Mouse (Mus musculus): ENCODE results near the gene Auts2. TPM values are rescaled to one million over a fixed set of nuclear protein-coding genes. Genes with fewer than 3 reads are reported as not detected.

Auts2 gene
- total RNA-seq, 2 experiments from 2014 or later = 3.3 TPM; not detected in 1

- no peak for ATAC-seq (replicated peaks; ENCODE audit: low FRiP score, low TSS enrichment, poor library complexity, severe bottlenecking)
These were observed 39.7 kb downstream of the Auts2 start for GRCm38 (mm10) chr5:132503431-132503830.

GRCm38 (mm10) chr5:132502036-132502435 is 41.1 kb downstream of the Auts2 start:
- no peak for ATAC-seq (replicated peaks; ENCODE audit: low FRiP score, low TSS enrichment, poor library complexity, severe bottlenecking)

- no peak for ATAC-seq (replicated peaks; ENCODE audit: low FRiP score, low TSS enrichment, poor library complexity, severe bottlenecking)
These were observed 42.3 kb downstream of the Auts2 start for GRCm38 (mm10) chr5:132500817-132501231.

DNA sequence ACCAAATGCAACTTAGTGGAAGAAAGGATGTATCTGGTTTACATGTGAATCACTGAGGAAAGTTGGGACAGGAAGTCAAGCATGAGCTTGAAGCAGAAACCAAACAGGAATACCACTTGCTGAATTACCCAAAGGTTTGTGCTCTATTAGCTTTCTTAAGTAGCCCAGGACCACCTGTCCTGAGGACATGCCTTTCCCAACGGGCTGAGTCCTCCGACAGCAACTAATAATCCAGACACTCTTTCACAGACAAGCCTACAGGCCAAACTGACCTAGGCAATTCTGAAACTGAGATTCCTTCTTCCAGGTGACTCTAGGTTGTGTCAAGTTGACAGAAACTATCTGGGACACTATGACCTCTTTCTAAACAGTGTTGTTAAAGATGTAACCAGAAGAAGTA is 44.2 kb downstream of the Auts2 start:
- ATAC-seq (replicated peaks; ENCODE audit: low FRiP score, low TSS enrichment, poor library complexity, severe bottlenecking) = no peak

DNA sequence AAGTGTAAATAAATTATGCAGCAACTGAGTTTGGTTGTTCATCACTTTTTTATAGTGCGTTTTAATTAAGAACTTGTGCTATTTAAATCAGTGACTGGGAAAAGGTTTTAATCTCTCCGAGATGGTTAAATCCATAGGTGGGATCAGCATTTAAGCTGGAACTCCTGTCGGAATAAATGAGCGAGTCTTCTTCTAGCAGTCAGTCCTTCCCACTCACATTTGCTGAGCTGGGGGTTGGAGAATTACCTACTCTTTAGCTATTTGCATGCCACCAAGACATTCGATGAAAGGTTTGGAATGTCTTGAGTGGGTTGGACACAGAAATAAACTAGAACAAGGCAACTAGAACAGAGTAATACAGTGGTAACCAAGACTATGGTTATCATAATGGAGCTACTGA is 45.1 kb downstream of the Auts2 start:
- ATAC-seq (replicated peaks; ENCODE audit: low FRiP score, low TSS enrichment, poor library complexity, severe bottlenecking) = no peak

GRCm38 (mm10) chr5:132492793-132493192 is 50.4 kb downstream of the Auts2 start:
- no peak for ATAC-seq (replicated peaks; ENCODE audit: low FRiP score, low TSS enrichment, poor library complexity, severe bottlenecking)

GRCm38 (mm10) chr5:132492040-132492439 is 51.1 kb downstream of the Auts2 start:
- ATAC-seq (replicated peaks; ENCODE audit: low FRiP score, low TSS enrichment, poor library complexity, severe bottlenecking) = no peak

- ATAC-seq (replicated peaks; ENCODE audit: low FRiP score, low TSS enrichment, poor library complexity, severe bottlenecking) = no peak
These were observed 51.6 kb downstream of the Auts2 start for GRCm38 (mm10) chr5:132491508-132491907.

DNA sequence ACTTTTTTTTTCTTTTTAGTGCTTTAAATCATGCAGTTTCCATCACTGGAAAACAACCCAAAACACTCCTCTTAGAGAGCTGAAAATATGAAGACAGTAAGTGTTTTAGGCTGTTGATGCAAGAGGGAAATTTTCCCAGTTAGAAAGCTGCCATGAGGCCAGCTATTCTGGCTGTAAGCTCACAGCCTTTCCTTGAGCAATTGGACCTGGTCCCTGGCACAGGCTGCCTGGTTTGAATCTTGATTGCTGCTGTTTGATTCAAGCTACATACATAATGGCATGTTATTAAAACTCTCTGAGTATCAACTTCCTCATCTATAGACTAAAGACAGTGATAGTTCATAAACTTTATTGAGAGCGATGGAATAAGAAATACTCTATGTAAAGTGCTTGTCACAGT is 52.8 kb downstream of the Auts2 start:
- ATAC-seq (replicated peaks; ENCODE audit: low FRiP score, low TSS enrichment, poor library complexity, severe bottlenecking) = no peak

DNA sequence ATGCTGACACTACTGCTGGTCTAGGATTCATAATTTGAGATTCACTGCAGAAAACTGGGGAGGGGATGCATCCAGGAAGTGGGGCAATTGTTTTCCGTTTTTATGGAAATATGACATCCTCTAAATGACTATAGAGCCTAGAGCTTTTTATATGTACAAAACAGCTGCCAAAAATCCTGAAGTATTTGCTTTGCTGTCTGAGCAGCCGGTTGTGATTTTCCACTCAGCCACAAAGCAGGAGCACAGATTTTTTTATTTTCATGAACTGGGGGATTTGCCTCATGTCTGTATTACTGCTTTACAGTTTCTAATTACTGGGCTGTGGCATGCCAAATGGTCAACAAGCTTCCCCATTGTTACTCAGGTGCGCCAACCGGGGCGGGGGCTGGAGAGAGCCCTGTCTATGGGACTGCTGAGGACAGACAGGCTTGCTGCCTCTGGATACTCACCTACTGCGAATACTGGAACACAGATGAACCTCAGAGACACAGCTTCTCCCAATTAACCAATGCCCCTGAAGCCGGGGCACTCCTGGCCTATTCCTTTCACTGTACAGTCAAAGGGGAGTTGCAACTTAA is 53.3 kb downstream of the Auts2 start:
- ATAC-seq (replicated peaks; ENCODE audit: low FRiP score, low TSS enrichment, poor library complexity, severe bottlenecking) = no peak

DNA sequence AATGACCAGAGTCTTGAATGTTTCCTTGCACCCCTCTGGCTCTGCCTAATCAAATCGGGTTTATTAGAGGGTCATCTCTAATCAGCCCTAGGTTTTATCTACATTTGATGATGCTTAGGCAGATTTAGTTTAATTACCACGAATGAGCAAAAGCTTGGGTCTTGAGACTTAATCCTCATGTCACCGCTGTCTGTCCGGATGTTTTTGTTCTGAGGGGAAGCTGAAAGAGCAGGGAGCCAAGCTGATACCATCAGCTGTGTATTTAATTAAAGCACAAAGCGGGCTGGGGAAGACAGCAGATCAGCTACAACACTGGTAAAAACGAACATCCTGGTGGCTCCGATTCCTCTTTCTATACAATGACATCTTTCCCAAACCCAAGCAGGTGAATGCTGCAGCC is 56.3 kb downstream of the Auts2 start:
- no peak for ATAC-seq (replicated peaks; ENCODE audit: low FRiP score, low TSS enrichment, poor library complexity, severe bottlenecking)

DNA sequence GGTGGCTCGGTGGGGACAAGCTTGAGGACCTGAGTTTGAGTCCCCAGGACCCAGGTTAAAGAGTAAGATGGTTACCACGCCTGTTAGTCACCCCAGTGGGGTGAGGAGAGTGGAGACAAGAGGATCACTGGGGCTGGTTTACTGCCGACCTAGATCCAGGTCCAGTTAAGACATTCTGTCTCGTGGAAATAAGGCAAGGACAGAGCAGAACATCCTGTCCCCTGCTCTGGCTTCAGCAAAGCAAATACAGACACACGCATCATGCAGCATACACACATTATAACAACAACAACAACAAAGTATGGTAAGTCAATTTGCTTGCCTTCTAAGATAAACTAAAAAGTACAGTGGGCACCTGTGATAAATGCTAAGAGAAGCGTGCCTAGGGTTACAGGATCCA is 57.1 kb downstream of the Auts2 start:
- no peak for ATAC-seq (replicated peaks; ENCODE audit: low FRiP score, low TSS enrichment, poor library complexity, severe bottlenecking)

- ATAC-seq (replicated peaks; ENCODE audit: low FRiP score, low TSS enrichment, poor library complexity, severe bottlenecking) = no peak
These were observed 57.7 kb downstream of the Auts2 start for GRCm38 (mm10) chr5:132485448-132485847.

- no peak for ATAC-seq (replicated peaks; ENCODE audit: low FRiP score, low TSS enrichment, poor library complexity, severe bottlenecking)
These were observed 61.7 kb downstream of the Auts2 start for GRCm38 (mm10) chr5:132481476-132481875.

DNA sequence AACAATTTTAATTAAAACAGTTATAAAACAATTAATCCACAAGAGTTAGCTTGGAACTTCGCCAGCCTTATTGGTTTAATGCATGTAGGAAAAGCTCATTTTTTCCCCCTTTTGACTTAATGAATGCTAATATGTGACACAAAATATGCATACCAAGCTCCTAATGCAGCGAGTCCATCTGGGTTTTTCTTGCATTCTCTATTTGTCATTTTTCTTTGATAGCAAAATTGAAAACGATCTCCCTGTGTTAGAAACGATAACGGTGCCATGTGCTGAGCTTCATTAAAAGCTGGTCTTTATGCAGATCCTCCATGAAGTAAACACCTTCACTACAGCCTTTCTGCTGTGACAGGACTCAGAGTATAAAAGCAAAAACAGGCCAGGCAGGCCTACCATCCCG is 62.7 kb downstream of the Auts2 start:
- ATAC-seq (replicated peaks; ENCODE audit: low FRiP score, low TSS enrichment, poor library complexity, severe bottlenecking) = no peak

DNA sequence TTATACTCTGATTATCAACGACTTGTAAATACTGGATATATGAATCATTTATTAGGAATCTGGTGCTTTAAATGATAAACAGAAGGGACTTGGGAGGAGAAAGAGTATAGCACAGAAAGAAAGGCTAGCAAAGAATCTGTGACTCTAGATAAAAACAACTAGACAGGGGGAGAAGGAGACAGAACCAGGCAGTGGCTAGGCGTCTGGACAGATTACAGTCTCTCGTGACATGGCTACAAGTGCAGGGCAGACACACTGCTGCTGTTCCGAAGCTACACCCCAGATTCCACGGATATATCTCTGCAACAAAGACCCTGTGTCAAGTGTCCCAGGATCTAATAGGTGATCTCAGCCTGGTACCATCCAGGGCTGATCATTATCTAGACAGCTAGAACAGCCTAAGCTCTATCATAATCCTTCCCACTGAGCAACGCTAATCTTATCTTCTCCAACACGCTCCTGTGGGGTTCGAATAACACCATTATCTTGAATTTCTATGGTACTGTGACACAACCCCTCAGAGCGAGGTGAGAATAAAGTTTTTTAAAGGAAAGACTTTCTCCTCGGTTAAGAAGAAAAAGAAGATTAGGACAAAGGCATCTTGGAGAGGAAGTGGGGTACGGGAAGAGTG is 63.8 kb downstream of the Auts2 start:
- ATAC-seq (replicated peaks; ENCODE audit: low FRiP score, low TSS enrichment, poor library complexity, severe bottlenecking) = peak; percentile 79

DNA sequence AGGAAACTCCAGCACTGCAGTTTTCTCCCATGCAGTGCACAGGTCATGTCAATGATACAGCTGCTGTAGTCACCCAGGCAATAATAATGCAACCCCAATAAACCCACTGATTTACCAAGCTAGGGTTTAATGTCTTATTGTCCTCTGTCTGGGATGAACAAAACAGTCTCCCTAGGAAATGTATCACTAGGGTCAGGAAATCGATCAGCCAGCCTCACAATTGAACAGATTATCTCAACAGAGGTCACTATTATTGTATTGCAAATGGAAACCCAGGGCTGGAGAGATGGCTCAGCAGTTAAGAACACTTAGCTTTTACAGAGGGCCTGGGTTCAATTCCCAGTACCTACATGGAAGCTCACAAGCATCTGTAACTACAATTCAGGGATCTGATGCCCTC is 65.6 kb downstream of the Auts2 start:
- ATAC-seq (replicated peaks; ENCODE audit: low FRiP score, low TSS enrichment, poor library complexity, severe bottlenecking) = no peak

DNA sequence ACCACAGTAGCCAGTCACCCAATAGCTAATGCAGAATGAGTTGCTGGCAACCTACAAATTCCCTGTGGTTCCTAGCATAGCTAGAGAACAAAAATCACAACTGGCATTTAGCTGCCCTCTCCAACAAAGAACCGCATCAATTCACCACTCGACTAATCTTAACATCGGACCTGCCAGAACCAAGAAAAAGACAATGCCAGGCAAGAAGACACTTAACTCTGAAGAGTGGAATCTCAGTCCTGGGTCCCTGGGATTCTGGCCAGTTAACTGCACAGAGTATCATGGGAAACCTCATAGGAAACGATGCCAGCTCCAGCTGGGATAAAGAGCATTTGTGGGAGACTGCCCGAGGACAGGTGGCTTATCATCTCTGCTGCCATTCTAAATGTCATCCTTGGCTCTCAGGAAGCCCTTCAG is 70.2 kb downstream of the Auts2 start:
- ATAC-seq (replicated peaks; ENCODE audit: low FRiP score, low TSS enrichment, poor library complexity, severe bottlenecking) = no peak

GRCm38 (mm10) chr5:132472184-132472829 is 70.8 kb downstream of the Auts2 start:
- ATAC-seq (replicated peaks; ENCODE audit: low FRiP score, low TSS enrichment, poor library complexity, severe bottlenecking) = no peak

DNA sequence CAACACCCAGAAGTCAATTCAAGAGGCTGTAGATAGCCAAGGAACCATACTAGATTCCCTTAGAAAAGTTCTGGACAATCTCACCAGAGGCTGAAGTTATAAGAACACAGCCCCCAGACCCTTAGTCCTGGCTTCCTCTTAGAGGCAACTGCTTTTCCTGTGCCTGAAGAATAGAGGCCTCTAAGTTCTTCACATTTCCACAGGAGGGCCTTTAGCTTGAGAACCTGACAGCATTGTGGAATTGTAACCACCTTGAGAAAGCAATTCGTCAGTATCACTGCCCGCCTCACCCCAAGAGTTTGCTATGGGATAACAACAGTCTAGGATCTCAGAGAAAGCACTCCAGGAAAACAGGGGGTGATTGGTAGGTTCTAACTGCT is 75.8 kb downstream of the Auts2 start:
- ATAC-seq (replicated peaks; ENCODE audit: low FRiP score, low TSS enrichment, poor library complexity, severe bottlenecking) = no peak

Data from megakaryocyte-erythroid progenitor cell, adult 5-6 weeks (primary cell).